Mouse (Mus musculus): ENCODE data around the gene Rai2. TPM values are rescaled to one million over a fixed set of nuclear protein-coding genes. Genes with fewer than 3 reads are reported as not detected.
"Not testable (repeated sequence)": the region's sequence is repeated elsewhere in the genome, so short reads cannot be mapped to it uniquely, and the experiment has no call there.

Gene Rai2
- polyA plus RNA-seq, 1 experiment from 2014 or later: 15.9 TPM

DNA sequence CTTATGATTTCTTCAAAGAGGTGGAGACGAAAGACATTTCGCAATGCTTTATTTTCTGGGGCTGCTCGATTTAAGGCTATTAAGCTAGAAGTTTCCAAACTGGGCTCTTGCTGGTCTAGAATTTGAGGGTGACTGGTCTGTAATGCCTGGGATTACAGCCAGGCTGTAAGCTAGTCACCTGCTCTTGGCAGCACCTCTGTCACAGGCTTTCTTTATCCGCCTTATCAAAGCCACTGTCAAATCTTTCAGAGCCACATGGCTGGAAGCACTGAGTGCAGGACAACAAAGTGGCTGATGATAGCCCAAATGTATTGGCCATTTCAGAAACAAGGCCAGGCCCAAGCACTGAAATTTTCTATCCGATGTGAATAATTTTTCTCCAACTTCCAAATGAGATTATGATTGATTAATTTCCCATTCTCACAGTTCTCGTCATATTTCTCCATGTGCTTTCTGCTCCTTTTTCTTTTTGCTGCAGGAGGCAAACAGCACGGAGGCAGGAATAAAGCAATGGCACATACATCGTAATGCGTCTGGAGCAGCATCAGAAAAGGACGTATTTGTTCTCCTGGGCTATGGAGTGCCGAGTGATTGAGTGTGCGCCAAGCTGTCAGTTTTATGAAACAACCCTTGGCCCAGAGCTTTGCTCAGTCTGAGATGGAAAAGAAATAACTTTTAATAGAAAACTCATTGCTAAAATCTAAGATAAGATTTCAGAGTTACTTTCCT is 16.9 kb downstream of the Rai2 start:
- Histone ChIP-seq H3K27ac (no peak overlapping the region), H3K4me3 (no peak overlapping the region), H3K36me3 (no peaks in the 10 kb centered on the region), H3K27me3 (replicated peaks) (0 out of 2 replicates have a peak, but pooled peaks cover 4% of the 10 kb centered on the region), H3K4me2 (replicated peaks) (no peak overlapping the region), H3K4me1 (no peaks in the 10 kb centered on the region), H3K9ac (no peak overlapping the region), H3K9me3 (no peaks in the 10 kb centered on the region)
- WGBS: 80% methylated on average over 12 of the region's 12 CpGs
- no peak for ATAC-seq (ENCODE audit: low FRiP score, low read depth)

- no peaks in the 10 kb centered on the region for H3K9me3 ChIP-seq
- 84% methylated on average over 4 of the region's 4 CpGs for WGBS
- no peak overlapping the region for H3K4me3 ChIP-seq
- no peaks in the 10 kb centered on the region for H3K4me1 ChIP-seq
- H3K27ac ChIP-seq: no peak overlapping the region
- no peak for ATAC-seq (ENCODE audit: low FRiP score, low read depth)
- H3K36me3 ChIP-seq: no peaks in the 10 kb centered on the region
- H3K9ac ChIP-seq: no peak overlapping the region
- H3K27me3 ChIP-seq (replicated peaks): 0 out of 2 replicates have a peak, but pooled peaks cover 4% of the 10 kb centered on the region
- no peak overlapping the region for H3K4me2 ChIP-seq (replicated peaks)
These were observed 17.4 kb downstream of the Rai2 start for GRCm38 (mm10) chrX:161734310-161734676.

- Histone ChIP-seq H3K27me3 (replicated peaks) (no peaks in the 10 kb centered on the region; the same call in 1 of the 2 replicates), H3K27ac (no peak overlapping the region), H3K4me2 (replicated peaks) (no peak overlapping the region), H3K9ac (no peak overlapping the region), H3K9me3 (no peaks in the 10 kb centered on the region), H3K4me3 (no peak overlapping the region), H3K4me1 (no peaks in the 10 kb centered on the region), H3K36me3 (no peaks in the 10 kb centered on the region)
- 58% methylated on average over 1 of the region's 1 CpGs for WGBS
- no peak for ATAC-seq (ENCODE audit: low FRiP score, low read depth)
These were observed 22.5 kb downstream of the Rai2 start for GRCm38 (mm10) chrX:161739374-161739773.

DNA sequence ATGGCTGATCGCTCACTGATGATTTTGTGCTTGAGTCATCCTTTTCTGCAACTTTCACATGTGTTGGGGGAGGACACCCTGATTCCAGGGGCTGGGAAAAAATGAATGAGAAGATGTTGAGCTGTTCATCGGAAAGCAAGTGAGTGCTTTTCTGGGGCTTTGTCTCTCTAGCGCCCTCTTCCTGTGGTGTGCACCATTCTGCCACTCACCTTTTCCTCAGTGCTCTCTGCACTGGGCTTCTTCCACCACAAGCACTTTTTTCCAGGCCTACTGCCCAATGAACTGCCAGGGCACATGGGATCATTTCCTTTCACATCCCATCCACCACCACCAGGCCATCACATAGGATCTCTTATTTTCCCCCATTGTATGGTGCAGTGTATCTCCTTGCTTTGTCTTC is 26.2 kb downstream of the Rai2 start:
- no peak overlapping the region for H3K9ac ChIP-seq
- no peak overlapping the region for H3K4me2 ChIP-seq (replicated peaks)
- WGBS: 82% methylated on average over 3 of the region's 3 CpGs
- no peaks in the 10 kb centered on the region for H3K36me3 ChIP-seq
- ATAC-seq (ENCODE audit: low FRiP score, low read depth): no peak
- no peaks in the 10 kb centered on the region for H3K4me1 ChIP-seq
- no peak overlapping the region for H3K4me3 ChIP-seq
- peaks cover 4% of the 10 kb centered on the region; the same call in 1 of the 2 replicates for H3K27me3 ChIP-seq (replicated peaks)
- H3K9me3 ChIP-seq: no peaks in the 10 kb centered on the region
- H3K27ac ChIP-seq: no peak overlapping the region

DNA sequence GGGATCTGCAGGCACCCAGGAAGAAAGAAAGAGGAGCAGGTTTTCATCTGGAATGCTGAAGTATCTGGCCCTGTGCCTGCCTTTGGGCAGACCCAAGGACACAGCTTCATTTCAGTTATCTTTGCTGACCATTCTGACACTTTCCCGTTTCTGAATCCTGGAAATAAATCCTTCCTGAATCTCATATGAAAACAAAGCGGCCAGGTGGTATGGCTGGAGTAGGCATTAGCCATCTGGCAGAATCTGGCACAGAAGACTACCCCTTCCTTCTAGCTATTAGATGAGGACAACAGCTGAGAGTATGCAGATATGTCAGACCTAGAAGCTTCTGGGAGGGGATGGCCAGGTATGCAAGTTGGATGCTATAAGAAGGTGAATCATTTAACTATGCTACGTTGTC is 28.4 kb downstream of the Rai2 start:
- H3K9me3 ChIP-seq: no peaks in the 10 kb centered on the region
- H3K4me3 ChIP-seq: no peak overlapping the region
- no peak overlapping the region for H3K27ac ChIP-seq
- no peak overlapping the region for H3K4me2 ChIP-seq (replicated peaks)
- peaks cover 4% of the 10 kb centered on the region; the same call in 1 of the 2 replicates for H3K27me3 ChIP-seq (replicated peaks)
- H3K36me3 ChIP-seq: no peaks in the 10 kb centered on the region
- H3K4me1 ChIP-seq: no peaks in the 10 kb centered on the region
- H3K9ac ChIP-seq: no peak overlapping the region
- WGBS: 91% methylated on average over 3 of the region's 3 CpGs
- no peak for ATAC-seq (ENCODE audit: low FRiP score, low read depth)

GRCm38 (mm10) chrX:161747337-161747736 is 30.5 kb downstream of the Rai2 start:
- H3K9ac ChIP-seq: no peak overlapping the region
- no peaks in the 10 kb centered on the region for H3K4me1 ChIP-seq
- no peak for ATAC-seq (ENCODE audit: low FRiP score, low read depth)
- no peak overlapping the region for H3K27ac ChIP-seq
- no peak overlapping the region for H3K4me2 ChIP-seq (replicated peaks)
- H3K4me3 ChIP-seq: no peak overlapping the region
- H3K9me3 ChIP-seq: no peaks in the 10 kb centered on the region
- H3K36me3 ChIP-seq: no peaks in the 10 kb centered on the region
- 61% methylated on average over 2 of the region's 2 CpGs for WGBS
- peaks cover 4% of the 10 kb centered on the region; the same call in 1 of the 2 replicates for H3K27me3 ChIP-seq (replicated peaks)

DNA sequence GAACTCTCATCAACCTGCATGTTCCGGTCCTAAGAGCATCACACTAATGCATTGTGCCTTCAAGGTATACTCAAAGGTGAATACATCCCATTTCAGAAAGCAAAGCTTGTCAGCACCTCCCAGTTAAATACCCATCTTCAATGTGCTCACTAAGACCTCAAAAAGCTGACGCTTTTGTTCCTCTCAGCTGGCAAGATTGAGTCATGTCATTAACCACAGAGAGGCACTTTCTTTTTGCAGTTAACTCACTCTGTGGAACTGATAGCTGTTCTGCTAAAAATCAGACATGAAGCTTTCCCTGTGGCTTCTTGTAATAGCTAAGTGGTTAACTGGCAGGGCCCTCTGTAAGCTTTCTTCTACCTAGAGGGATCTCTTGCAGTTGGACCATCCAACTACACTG is 36.6 kb downstream of the Rai2 start:
- WGBS: 78% methylated on average over 2 of the region's 2 CpGs
- no peaks in the 10 kb centered on the region for H3K9me3 ChIP-seq
- ATAC-seq (ENCODE audit: low FRiP score, low read depth): no peak
- no peaks in the 10 kb centered on the region for H3K4me1 ChIP-seq
- no peaks in the 10 kb centered on the region for H3K27me3 ChIP-seq (replicated peaks)
- no peak overlapping the region for H3K4me2 ChIP-seq (replicated peaks)
- H3K4me3 ChIP-seq: no peak overlapping the region
- no peak overlapping the region for H3K9ac ChIP-seq
- H3K36me3 ChIP-seq: no peaks in the 10 kb centered on the region
- no peak overlapping the region for H3K27ac ChIP-seq

- Histone ChIP-seq H3K9ac (no peak overlapping the region), H3K36me3 (no peaks in the 10 kb centered on the region), H3K4me1 (no peaks in the 10 kb centered on the region; the same call in 1 of the 2 replicates), H3K27me3 (replicated peaks) (peaks cover 3% of the 10 kb centered on the region; the same call in 1 of the 2 replicates), H3K9me3 (no peaks in the 10 kb centered on the region), H3K27ac (no peak overlapping the region), H3K4me3 (no peak overlapping the region), H3K4me2 (replicated peaks) (no peak overlapping the region)
- peak; percentile 76; the same call in 1 of the 2 replicates for ATAC-seq (ENCODE audit: low FRiP score, low read depth)
- WGBS: 55% methylated on average over 12 of the region's 12 CpGs
These were observed 59.6 kb downstream of the Rai2 start for GRCm38 (mm10) chrX:161776321-161776962.

GRCm38 (mm10) chrX:161780321-161781034 is 63.6 kb downstream of the Rai2 start:
- Histone ChIP-seq H3K27ac (no peak overlapping the region), H3K4me2 (replicated peaks) (no peak overlapping the region), H3K27me3 (replicated peaks) (0 out of 2 replicates have a peak, but pooled peaks cover 6% of the 10 kb centered on the region), H3K9me3 (no peaks in the 10 kb centered on the region), H3K4me3 (no peak overlapping the region), H3K4me1 (no peaks in the 10 kb centered on the region; the same call in 1 of the 2 replicates), H3K9ac (no peak overlapping the region), H3K36me3 (no peaks in the 10 kb centered on the region)
- ATAC-seq (ENCODE audit: low FRiP score, low read depth): no peak
- 69% methylated on average over 6 of the region's 6 CpGs for WGBS

DNA sequence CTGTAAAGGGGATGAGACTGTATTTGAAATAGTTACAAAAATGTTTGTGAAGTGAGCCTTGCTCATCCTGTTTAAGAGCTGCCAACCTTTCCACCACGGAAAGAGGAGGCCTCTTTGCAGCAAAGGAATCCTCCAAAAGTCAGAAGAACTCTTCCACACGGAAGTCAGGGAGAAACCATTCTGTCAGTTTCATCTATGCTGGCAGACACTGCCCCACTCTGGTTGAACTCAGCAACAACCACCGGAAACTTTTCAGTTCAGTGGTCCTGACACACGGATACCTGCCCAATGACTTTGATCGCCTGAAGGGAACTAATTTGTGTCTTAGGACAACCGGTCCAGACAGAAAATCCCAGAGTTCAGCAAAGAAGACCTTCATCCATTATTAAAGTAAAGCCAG is 73.3 kb downstream of the Rai2 start:
- H3K9me3 ChIP-seq: no peaks in the 10 kb centered on the region
- ATAC-seq (ENCODE audit: low FRiP score, low read depth): no peak
- no peak overlapping the region for H3K27ac ChIP-seq
- 31% methylated on average over 6 of the region's 6 CpGs for WGBS
- no peaks in the 10 kb centered on the region for H3K27me3 ChIP-seq (replicated peaks)
- H3K9ac ChIP-seq: no peak overlapping the region
- H3K36me3 ChIP-seq: no peaks in the 10 kb centered on the region
- H3K4me2 ChIP-seq (replicated peaks): no peak overlapping the region
- no peak overlapping the region for H3K4me3 ChIP-seq
- H3K4me1 ChIP-seq: no peaks in the 10 kb centered on the region

DNA sequence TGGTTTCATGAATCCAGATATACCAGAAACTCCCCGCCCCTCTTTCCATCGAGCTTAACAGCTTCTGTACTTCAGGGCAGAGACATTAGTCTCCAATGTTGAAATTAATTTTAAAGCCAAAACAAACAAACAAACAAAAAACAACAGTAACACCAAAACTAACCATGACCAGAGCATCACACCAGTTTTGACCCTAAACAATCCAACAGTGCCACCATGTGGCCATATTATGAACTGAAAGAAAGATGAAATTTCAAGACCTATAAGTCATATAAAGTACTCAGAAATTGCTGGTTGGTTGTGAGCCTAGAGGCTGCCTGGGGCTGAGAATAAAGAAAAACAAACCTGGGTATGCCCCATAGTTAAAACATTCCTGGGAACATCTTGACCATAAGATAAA is 109.3 kb downstream of the Rai2 start:
- not testable (repeated sequence) for H3K27ac ChIP-seq; ATAC-seq (ENCODE audit: low FRiP score, low read depth); H3K4me3 ChIP-seq; H3K4me2 ChIP-seq (replicated peaks); H3K9me3 ChIP-seq; H3K36me3 ChIP-seq; H3K9ac ChIP-seq; H3K27me3 ChIP-seq (replicated peaks); H3K4me1 ChIP-seq
- WGBS: 17% methylated on average over 2 of the region's 2 CpGs

All from neural tube, embryonic 12.5 days (tissue).